Mouse (Mus musculus) heart, adult 8-10 months (tissue): ENCODE measurements around the gene Fhl3. TPM values are rescaled to one million over a fixed set of nuclear protein-coding genes. Genes with fewer than 3 reads are reported as not detected.
"Not testable (repeated sequence)": the region's sequence is repeated elsewhere in the genome, so short reads cannot be mapped to it uniquely, and the experiment has no call there.

Source experiments
- DNase-seq: peaks from one replicate; pipeline ENCODE4 v3.0.0; 2022; ENCODE audit warnings: low spot score
- total RNA-seq, 4 experiments: library from RNA; stranded (reverse); gene quantifications; 2 replicates each; pipeline ENCODE4 v1.2.4; 2022

The Fhl3 gene
- total RNA-seq, 4 experiments from 2014 or later: 8.8 to 18.8 (median 11.2) TPM

DNA sequence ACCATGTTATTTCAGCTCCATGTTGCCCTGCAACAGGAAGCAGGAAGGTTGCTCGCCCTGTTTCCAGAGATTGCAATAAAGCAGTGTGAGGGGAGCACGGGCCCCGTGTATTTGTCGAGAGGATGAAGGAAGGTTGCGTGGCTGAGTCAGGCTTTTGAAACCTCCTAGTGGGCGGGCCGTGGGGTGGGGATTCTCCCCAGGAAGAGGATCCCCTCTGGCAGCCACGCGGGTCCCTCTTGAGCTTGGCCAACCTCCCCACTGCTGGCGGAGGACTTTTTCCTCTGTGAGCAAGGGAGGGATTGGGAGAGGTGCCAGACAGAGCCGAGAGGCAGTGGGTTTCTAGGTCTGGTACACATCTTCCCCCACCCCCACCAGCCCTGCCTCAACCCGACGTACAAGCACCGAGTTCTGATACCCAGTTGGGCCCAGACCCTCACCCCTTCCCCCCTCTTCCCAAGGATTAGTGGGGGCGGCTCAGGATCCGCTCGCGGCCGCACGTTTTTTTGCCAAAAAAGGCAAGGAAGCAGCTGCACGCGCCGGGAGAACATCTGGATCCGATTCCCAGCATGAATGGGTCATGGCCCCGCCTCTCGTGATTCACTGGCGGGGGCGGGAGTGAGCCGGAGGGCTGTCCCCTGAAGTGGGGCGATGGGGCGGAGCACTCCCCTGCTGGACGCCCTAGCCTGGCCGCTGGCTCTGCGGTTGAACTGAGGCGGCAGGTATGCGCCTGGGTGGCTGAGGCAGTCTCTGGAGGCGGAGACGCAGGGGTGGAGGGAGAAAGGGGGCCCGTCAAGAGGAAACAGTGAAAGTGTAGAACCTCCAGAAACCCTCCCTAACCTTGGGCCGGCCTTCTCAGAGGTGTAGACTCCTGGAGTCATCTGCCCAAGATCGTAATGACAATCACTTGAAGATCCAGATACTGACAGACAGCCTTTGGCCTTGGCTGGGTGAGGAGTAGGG lies 8.3 kb downstream of the Fhl3 start:
- DNase-seq: peak; percentile 93

- peak; percentile 67 for DNase-seq
These were observed 9.5 kb downstream of the Fhl3 start for GRCm38 (mm10) chr4:124709961-124710446.

- peak; percentile 62 for DNase-seq
These were observed 10.3 kb downstream of the Fhl3 start for GRCm38 (mm10) chr4:124710776-124711291.

- DNase-seq: no peak
These were observed 12.1 kb downstream of the Fhl3 start for GRCm38 (mm10) chr4:124712618-124713017.

- DNase-seq: not testable (repeated sequence)
These were observed 13.3 kb downstream of the Fhl3 start for GRCm38 (mm10) chr4:124713850-124714249.

DNA sequence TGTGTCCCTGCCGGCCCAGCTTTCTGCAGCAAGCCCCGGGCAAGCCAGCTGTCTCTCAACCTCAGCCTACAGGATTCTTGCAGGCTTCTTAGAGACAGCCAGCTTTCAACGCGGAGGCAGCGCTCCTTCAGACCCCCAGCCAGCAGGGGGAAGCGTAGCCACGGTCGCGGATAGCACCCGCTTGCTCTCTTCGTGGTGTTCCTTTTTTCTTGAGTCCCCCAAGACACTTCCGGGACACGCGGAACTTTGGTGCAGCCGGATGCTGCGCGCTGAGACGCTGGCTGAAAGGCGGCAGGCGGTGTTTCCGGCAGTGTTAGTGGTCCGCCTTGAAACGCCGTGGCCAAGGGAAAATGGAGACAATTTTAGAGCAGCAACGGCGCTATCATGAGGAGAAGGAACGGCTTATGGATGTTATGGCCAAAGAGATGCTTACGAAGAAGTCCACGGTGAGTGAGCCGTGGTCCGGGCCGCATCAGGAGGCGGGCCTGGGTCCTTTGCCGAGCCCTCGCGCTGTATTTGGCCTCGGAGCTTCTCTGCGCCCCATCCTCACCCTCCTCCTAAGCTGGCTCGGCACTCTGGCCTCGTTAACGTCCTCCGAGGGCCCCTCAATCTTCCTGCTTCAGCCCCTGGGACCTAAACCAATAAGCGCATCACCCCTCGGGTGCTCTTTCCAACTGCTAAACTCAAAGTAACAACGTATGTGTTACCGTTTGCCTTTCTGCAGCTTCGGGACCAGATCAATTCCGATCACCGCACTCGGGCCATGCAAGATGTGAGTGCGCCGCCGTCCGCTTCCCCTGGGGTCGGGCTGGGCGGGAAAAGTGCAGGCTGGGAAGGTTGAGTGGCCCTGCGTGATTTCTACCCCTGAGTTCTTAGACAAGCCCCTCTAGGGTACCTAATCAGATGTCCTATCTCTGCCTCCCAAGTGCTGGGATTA lies 14.3 kb downstream of the Fhl3 start, which contains the start of gene Sf3a3:
Gene Sf3a3 (plus strand): TSS at position 232 of the 937 bp plus-strand sequence.
- DNase-seq: peak; percentile 96

DNA sequence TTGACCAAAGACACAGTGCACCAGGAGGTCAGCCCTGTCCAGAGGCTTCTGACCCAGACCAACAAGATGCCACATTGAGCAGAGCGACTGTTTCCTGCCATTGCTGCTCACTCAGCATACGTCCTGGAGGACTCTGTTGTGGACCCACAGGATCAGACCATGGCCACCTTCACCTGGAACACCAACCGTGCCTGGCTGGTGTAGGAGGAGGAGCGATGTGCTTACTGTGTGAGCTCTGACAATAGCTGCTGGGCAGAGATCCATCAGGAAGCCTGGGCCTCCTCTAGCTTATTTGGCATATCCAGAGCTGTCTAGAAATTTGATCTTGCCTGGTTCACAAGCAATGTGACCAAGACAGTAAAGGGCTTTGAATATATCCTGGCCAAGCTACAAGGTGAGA lies 18.6 kb downstream of the Fhl3 start:
- no peak for DNase-seq

DNA sequence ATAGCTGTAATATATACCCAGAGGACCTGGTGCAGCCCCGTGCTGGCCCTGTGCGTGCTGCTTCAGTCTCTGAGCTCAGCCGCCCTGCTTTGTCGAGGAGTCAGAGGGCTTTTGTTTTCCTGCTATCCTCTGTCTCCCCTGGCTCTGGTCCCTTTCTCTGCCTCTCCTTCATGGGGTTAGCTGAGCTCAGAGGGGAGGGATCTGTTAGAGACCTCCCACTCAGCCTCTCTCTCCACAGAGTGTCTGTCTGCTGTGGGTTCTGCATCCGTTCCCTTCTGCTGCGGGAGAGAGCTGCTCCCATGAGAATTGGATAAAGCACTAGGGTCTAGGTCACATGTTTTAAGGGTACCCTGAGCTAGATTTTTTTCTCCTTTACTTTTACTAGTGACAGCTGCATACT lies 25.6 kb downstream of the Fhl3 start:
- no peak for DNase-seq

GRCm38 (mm10) chr4:124736952-124737351 lies 36.5 kb downstream of the Fhl3 start:
- DNase-seq: no peak

DNA sequence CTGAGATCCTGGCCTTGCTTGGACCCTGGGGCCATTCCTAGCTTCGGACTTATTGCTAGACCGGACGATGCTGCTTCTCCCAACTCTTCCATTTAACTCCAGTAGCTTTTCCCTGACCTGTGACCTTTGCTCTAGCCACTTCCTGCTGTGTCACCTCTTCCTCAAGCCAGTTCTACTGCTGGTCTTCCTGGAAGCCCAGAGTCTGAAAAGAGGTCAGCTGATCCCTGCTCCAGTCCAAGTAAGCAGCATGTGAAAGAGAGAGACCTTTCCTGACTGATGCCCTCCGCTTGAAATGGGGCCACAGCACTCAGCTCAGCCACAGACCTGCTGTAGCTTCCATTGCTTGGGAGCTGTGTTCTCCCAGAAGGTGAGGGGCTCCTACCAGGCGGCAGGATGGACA lies 37.0 kb downstream of the Fhl3 start:
- no peak for DNase-seq

DNA sequence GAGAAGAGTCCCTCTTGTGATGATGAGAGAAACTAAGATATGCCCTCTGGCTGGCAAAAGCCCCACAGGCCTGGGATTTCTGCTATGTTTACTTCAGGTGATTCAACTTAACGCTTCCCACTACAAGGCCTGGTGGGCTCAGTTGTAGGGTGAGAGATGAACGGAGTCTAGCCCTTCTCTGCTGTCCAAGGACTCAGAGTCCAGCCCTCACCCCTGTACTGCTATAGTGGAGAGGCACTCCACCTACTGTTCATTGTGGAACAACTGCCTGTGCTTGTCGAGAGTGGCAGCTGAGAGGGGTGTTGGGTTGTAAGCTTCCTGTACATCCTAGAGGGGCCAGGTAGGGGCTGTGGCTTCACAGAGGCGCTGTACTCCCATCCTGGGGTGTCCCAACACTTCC lies 37.5 kb downstream of the Fhl3 start:
- no peak for DNase-seq

GRCm38 (mm10) chr4:124738783-124739182 lies 38.3 kb downstream of the Fhl3 start:
- DNase-seq: no peak

DNA sequence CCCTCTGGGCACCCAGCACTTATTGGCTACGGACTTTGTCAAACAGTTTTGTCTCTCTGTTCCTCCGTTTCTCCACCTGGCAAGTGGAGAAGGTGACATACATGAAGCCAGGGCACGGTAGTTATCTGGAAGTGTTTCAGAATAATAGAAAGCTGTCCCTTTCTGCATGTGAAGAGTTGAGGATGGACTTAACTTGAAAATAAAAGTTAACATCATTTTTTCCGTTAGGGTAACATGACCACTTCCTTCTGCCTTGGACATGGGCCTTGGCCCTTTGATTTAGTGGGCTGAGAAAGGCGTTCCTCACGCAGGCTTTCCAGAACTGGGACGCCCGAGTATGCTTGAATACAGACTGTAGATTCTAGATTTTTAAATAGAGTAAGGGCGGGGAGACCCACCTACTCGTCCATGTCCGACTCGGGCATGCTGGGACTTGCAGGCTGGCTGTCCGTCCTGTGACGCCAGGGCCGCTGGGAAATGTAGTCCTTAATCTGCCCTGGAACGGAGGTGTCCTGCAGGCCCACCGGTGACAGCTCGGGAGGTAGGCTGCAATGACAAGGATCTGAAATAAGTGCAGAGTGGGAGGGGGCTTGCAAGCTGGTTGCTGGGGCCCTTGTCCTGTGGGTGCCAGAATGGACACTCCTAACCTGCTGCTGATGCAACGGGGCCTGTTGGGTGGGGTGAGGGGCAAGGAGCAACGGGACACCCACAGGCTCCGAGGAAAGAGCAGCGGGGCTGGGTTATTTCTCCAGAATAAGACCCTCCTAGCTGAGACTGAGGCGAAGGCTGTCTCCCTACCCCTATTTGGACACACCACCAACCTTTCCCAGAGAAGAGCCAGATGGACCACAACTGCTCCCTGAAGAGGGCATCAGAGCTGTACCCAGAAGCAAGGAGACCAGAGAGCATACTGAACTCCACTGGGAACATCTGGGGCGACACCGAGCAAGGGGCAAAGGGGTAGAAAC lies 41.2 kb downstream of the Fhl3 start, which contains the start of gene Inpp5b:
Gene Inpp5b (plus strand): TSS at position 475 of the 968 bp plus-strand sequence.
- DNase-seq: peak; percentile 88

GRCm38 (mm10) chr4:124742839-124743238 lies 42.3 kb downstream of the Fhl3 start:
- no peak for DNase-seq

DNA sequence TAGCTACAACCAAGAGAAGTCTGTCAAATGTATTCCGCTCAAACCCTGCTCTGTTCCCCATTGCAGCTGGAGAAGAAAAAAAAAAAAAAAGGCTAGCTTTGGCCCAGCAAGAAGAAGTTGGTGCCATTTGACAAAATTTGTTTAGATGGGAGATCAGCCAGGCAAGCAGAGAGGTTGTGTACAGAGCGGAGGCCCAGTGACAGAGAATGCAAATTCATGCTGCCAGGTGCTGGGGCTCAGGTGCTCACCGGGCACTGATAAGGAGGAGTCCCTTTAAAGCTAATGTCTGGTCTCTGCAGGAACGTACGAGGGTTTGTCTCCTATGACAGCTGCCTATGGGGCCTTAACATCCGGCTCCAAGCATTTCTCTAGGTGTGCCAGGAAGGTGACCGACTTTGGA lies 46.1 kb downstream of the Fhl3 start:
- DNase-seq: no peak

DNA sequence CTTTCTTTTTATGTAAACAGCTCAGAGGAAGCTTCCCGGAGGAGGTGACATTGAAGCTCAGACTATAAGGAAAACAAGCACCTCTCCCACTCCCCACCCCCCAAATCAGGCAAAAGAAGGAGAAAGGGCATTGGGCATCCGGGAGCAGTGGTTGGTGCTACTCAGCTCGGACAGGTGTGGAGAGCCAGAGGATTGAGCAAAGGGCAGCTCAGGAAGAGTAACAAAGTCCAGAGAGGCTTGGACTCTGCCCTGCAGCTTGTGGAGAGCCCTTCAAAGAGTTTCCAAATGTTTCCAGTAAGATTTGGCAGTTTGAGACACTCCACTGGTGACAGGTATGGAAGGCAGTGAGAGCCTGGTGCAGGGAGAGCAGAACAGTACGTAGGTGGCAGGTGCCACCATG lies 47.4 kb downstream of the Fhl3 start:
- DNase-seq: no peak

- peak; percentile 99 for DNase-seq
These were observed 51.1 kb downstream of the Fhl3 start for GRCm38 (mm10) chr4:124751300-124752250.

GRCm38 (mm10) chr4:124752281-124753199 lies 52.0 kb downstream of the Fhl3 start:
- DNase-seq: no peak
